ENCODE assay signal across 8 mouse cellular contexts in the genomic region with DNA sequence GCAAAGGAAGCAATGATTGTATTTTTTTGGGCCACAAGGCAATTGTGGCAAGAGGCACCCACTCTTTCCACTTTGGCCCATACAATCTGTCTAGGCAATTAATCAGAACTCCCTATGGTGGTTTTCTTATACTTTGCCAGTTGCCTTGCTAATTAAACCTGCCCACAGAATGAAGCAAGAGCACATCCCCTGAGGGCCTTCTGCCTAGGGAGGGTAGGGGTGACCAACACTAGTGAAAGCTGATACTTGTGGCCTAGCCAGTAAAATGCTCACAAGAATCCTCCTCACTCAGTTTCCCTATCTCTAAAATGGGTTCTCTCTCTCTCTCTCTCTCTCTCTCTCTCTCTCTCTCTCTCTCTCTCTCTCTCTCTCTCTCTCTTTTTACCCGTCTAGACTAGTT. TPM values are rescaled to one million over a fixed set of nuclear protein-coding genes. Genes with fewer than 3 reads are reported as not detected.
DNase-seq lines count a peak whose midpoint lies in the region; ATAC-seq and TF ChIP-seq lines count a peak whose summit lies in the region.

No protein-coding gene starts in this region.

- no peaks in the 10 kb centered on the region; the same call in 1 of the 2 replicates for H3K4me1 ChIP-seq in kidney, adult 2 months (ENCODE audit: control insufficient read depth, insufficient read depth, low read length)
- H3K4me1 ChIP-seq in hindbrain, embryonic 15.5 days (replicated peaks): no peaks in the 10 kb centered on the region
- no peaks in the 10 kb centered on the region for H3K4me1 ChIP-seq in midbrain, embryonic 15.5 days

- H3K9ac ChIP-seq in hindbrain, embryonic 15.5 days: no peak overlapping the region
- no peak overlapping the region for H3K9ac ChIP-seq in midbrain, embryonic 15.5 days

- peak overlapping the region; percentile 89 for H3K4me3 ChIP-seq in kidney, adult 2 months (ENCODE audit: insufficient read depth, low read depth, low read length)
- H3K4me3 ChIP-seq in hindbrain, embryonic 15.5 days: peak overlapping the region; percentile 65
- H3K4me3 ChIP-seq in midbrain, embryonic 15.5 days: peak overlapping the region; percentile 66

- H3K27ac ChIP-seq in kidney, adult 2 months (ENCODE audit: insufficient read depth, low read depth, low read length): no peak overlapping the region
- no peak overlapping the region for H3K27ac ChIP-seq in hindbrain, embryonic 15.5 days (replicated peaks)
- H3K27ac ChIP-seq in midbrain, embryonic 15.5 days: no peak overlapping the region

- H3K36me3 ChIP-seq in kidney, adult 2 months (ENCODE audit: control insufficient read depth, insufficient read depth, low read length): no peaks in the 10 kb centered on the region
- H3K36me3 ChIP-seq in hindbrain, embryonic 15.5 days: no peaks in the 10 kb centered on the region
- no peaks in the 10 kb centered on the region for H3K36me3 ChIP-seq in midbrain, embryonic 15.5 days (replicated peaks)

- peak overlapping the region; percentile 53 for H3K4me2 ChIP-seq in hindbrain, embryonic 15.5 days
- H3K4me2 ChIP-seq in midbrain, embryonic 15.5 days: peak overlapping the region; percentile 60

- H3K27me3 ChIP-seq in kidney, adult 2 months (replicated peaks; ENCODE audit: control insufficient read depth, insufficient read depth, low read length): no peaks in the 10 kb centered on the region
- H3K27me3 ChIP-seq in hindbrain, embryonic 15.5 days: no peaks in the 10 kb centered on the region
- no peaks in the 10 kb centered on the region for H3K27me3 ChIP-seq in midbrain, embryonic 15.5 days (replicated peaks)

- no peak for TF ChIP-seq POLR2A in kidney, adult 2 months (IDR thresholded peaks at IDR 0.05; ENCODE audit: low read depth, low read length)

- peak; percentile 8; the same call in 1 of the 2 replicates for ATAC-seq in common myeloid progenitor, adult 5-6 weeks (replicated peaks; ENCODE audit: low read depth, poor library complexity, severe bottlenecking)
- ATAC-seq in hindbrain, embryonic 15.5 days (ENCODE audit: low FRiP score, low read depth): no peak
- 0 out of 2 replicates have a peak, but pooled peaks have one; percentile 8 for ATAC-seq in midbrain, embryonic 15.5 days (replicated peaks)

- H3K9me3 ChIP-seq in hindbrain, embryonic 15.5 days: no peaks in the 10 kb centered on the region
- no peaks in the 10 kb centered on the region for H3K9me3 ChIP-seq in midbrain, embryonic 15.5 days

- no CpG with 5 or more reads among the region's 1 CpGs for WGBS in kidney, adult 2 months
- WGBS in hindbrain, embryonic 15.5 days: 7% methylated on average over 1 of the region's 1 CpGs
- 11% methylated on average over 1 of the region's 1 CpGs for WGBS in midbrain, embryonic 15.5 days

- TF ChIP-seq CTCF in kidney, adult 2 months (conservative IDR thresholded peaks at IDR 0.05; ENCODE audit: insufficient read depth, insufficient read length, low read depth, low read length): no peak

- DNase-seq in kidney, adult 2 months: no peak
- no peak for DNase-seq in kidney, postnatal 36 days
- no peak for DNase-seq in gastrocnemius, postnatal 25 days
- DNase-seq in left cerebral cortex, adult 11 months (ENCODE audit: low spot score): no peak
- no peak for DNase-seq in spleen, adult 12 weeks (ENCODE audit: low spot score)

RNA-seq across cellular contexts. Expression of gene Diaph2, which starts 0.4 kb away (rescaled TPM):
- 3.2 and 4.4 TPM in 2 replicates for polyA plus RNA-seq in kidney, adult 2 months (2012; rRNA removed)
- 6.3 and 6.9 TPM in 2 replicates for total RNA-seq in common myeloid progenitor, adult 5-6 weeks (2017)
- polyA plus RNA-seq in hindbrain, embryonic 15.5 days (2015; fragmentation: Nextera tagmentation; extraction: Ambion mirVana): 4.2 and 4.4 TPM in 2 replicates
- 3.9 and 4.5 TPM in 2 replicates for polyA plus RNA-seq in midbrain, embryonic 15.5 days (2015; fragmentation: Nextera tagmentation; extraction: Ambion mirVana)
- 1 to 10 TPM; 3.9 to 5.0 TPM for total RNA-seq in gastrocnemius, postnatal 25 days (2021)
